Mouse (Mus musculus): Measurements from ENCODE around the gene Ptprk. TPM values are rescaled to one million over a fixed set of nuclear protein-coding genes. Genes with fewer than 3 reads are reported as not detected.

The Ptprk gene
- 10 to 100 TPM; 48.2 to 60.4 (median 53.9) TPM for total RNA-seq (2022)

DNA sequence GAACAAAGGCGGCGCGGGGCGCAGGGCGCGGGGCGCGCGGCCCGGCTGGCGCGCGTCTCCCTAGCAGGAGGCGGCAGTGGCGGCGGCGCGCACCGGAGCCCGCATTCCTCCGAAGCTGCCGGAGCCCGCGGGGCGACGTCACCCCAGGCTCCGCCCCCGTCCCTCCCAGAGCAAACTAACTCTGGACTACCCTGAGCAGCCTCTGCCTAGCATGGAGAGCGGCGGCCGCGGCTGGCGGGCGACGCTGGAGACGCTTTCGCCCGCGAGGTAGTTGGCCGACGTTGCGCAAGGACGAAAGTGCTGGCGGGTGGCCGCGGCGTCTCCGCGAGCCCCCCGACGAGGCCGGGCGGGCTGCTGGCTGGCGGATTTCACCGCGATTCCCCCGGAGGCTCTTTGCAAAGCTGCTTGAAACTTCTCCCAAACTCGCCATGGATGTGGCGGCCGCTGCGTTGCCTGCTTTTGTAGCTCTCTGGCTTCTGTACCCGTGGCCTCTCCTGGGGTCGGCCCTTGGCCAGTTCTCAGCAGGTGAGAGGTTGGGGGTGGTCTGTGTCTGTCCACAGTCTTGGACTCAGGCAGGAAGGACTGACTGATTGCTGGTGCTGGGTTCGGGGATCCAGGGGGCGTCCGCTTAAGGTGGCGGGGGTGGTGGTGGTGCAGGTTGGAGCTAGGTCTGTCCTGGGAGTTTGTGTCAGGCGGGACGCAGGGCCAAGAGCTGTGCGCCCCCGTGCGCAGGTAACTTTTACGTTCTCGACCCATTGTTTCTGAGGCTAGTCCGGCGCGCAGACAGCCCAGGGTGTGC, at the start of gene Ptprk:
TSS of gene Ptprk (plus strand) at position 168 of the 799 bp plus-strand sequence.
- DNase-seq (ENCODE audit: low spot score in 2 of 2), result peak; percentile 76 to 87

GRCm38 (mm10) chr10:28027791-28028190, 46.8 kb upstream of the Ptprk start:
- peak in 1 of 2 experiments; percentile 12 for DNase-seq (ENCODE audit: low spot score in 2 of 2)

DNA sequence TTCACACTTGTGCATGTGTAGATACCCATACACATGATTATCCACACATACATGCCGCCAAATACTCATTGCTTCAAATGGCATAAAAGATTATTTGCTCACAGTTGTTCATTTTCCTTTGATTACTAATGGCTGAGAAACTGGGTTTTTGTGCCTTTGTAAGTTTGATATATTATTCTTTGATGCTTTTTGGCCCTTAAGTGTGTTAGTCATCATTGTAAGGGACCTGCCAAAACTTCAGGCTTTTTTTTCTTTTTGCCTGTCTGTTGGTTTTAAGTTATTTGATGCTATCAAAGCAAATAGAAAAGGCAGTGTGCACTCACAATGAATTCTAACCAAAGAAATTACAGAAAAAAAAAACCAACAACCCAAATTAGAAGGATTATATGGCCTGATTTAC, 38.2 kb upstream of the Ptprk start:
- DNase-seq (ENCODE audit: low spot score in 2 of 2), result no peak

GRCm38 (mm10) chr10:28054764-28055163, 19.9 kb upstream of the Ptprk start:
- no peak for DNase-seq (ENCODE audit: low spot score in 2 of 2)

- DNase-seq (ENCODE audit: low spot score in 2 of 2), result no peak
These were observed 15.4 kb upstream of the Ptprk start for GRCm38 (mm10) chr10:28059222-28059621.

GRCm38 (mm10) chr10:28067997-28068396, 6.6 kb upstream of the Ptprk start:
- peak in 1 of 2 experiments; percentile 20 for DNase-seq (ENCODE audit: low spot score in 2 of 2)

GRCm38 (mm10) chr10:28073991-28074652, 498 bp upstream of the Ptprk start:
- peak; percentile 25 to 35 for DNase-seq (ENCODE audit: low spot score in 2 of 2)

GRCm38 (mm10) chr10:28075491-28076035, 943 bp downstream of the Ptprk start:
- DNase-seq (ENCODE audit: low spot score in 2 of 2), result peak in 1 of 2 experiments; percentile 21

GRCm38 (mm10) chr10:28076036-28076855, 1.6 kb downstream of the Ptprk start:
- DNase-seq (ENCODE audit: low spot score in 2 of 2), result no peak

DNA sequence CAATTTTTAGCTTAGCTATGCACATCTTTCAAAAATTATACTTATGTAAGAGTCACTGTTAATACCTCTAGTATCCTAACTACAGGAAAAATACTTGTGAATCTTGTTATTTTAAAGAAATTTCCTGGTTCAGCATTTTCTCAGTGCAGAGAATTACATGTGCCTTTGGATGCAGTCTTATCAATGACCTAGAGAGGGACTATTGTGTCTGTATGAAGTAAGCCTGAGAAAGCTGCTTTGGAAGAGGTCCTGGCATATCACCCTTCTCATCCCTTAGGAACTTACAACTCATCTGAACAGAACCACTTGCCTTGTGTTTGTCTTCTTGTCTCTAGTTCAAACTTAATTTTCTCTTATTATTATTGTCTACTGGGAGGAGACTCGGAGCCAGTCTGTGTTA, 3.6 kb downstream of the Ptprk start:
- no peak for DNase-seq (ENCODE audit: low spot score in 2 of 2)

GRCm38 (mm10) chr10:28081221-28081620, 6.6 kb downstream of the Ptprk start:
- no peak for DNase-seq (ENCODE audit: low spot score in 2 of 2)

GRCm38 (mm10) chr10:28083183-28083582, 8.6 kb downstream of the Ptprk start:
- DNase-seq (ENCODE audit: low spot score in 2 of 2), result no peak

DNA sequence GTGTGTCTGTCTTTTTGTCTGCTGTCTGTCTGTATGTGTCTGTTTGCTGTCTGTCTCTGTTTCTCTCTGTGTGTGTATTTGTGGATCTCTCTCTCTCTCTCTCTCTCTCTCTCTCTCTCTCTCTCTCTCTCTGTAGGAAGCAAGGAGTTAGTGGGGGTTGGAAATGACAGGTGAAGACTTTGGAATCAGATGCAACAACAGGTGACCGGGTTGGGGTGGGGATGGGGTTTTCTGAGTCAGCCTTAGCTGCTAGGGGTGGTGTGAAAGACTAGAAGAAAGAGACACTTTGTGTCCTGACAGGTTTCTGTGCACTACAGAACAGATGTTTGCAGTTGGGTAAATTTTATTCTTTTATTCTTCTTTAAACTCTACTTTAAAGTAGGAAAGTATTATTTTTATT, 9.0 kb downstream of the Ptprk start:
- DNase-seq (ENCODE audit: low spot score in 2 of 2), result no peak

DNA sequence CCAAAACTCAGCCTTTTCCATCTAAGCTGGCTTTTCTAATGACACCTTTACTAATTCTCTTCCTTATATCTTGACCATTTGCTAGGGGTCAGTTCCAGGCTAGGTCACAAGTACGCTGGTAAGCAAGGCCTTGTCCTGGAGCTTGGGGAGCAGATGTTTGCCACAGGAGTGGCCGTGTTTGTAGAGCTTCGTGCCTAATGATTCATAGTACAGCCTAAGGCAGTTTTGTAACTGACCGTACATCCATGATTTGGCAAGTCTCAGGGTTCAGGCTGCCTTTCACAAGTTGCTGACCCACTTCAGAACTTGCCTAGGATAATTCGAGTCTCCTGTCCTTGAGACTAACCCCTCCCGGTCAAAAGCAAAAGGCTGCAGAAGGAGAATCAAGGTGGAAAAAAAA, 12.7 kb downstream of the Ptprk start:
- no peak for DNase-seq (ENCODE audit: low spot score in 2 of 2)

DNA sequence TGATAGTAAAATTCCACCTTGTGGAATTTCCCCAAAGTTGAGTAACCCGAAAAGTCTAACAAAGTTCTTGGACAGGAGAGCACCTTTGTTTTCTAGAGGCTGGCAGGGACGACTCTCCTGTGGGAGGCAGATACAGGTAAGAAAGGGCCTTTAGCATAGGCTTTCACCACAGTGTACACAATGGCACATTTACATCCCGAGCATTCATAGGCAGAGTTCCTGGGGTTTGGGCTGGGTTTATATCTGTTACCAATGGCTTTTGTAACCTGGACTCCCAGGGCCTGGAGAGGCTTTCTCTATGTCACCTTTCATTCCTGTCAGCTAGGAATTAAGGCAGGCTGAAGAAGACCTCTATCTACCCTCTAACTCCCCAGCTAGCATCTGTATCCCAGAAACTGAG, 13.1 kb downstream of the Ptprk start:
- DNase-seq (ENCODE audit: low spot score in 2 of 2), result no peak

GRCm38 (mm10) chr10:28096007-28096406, 21.4 kb downstream of the Ptprk start:
- no peak for DNase-seq (ENCODE audit: low spot score in 2 of 2)

DNA sequence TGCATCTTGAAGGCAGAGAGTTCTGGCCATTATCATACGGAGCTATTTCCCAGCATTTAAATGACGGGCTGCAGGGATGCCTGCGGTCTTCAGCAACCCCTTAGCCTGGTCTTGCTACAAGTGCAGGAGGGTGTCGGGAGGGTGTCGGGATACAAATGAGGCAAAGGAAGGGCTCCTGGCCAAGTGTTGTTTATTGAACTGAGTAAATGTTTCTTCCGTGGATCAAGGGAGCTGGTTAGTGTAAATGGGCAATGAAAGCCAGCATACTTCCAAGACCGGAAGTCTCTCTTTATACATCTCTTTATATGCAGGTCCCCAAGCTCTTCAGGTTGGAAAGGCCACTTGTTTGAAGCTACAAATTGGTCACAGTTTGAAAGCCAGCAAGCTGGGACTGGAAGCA, 23.0 kb downstream of the Ptprk start:
- DNase-seq (ENCODE audit: low spot score in 2 of 2), result no peak

DNA sequence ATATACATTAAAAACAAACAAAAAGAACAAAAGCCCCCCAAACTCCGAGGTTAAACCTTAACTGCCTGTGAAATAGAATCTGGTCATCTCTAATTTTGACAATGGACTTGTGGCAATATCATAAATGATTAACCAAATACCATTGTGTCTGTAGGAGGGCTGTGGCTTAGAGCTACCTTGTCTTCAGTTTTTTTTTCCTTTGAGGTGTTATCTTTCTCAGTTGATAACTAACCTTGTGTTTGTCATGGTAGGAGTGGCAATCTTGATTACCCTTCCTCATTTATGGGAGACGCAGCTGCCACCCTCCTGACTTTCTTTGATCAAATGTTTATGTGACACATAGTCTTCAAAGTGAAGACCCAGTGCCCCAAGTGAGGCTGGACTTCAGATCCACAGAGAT, 24.3 kb downstream of the Ptprk start:
- no peak for DNase-seq (ENCODE audit: low spot score in 2 of 2)

- DNase-seq (ENCODE audit: low spot score in 2 of 2), result no peak
These were observed 28.8 kb downstream of the Ptprk start for GRCm38 (mm10) chr10:28103406-28103906.

- no peak for DNase-seq (ENCODE audit: low spot score in 2 of 2)
These were observed 29.3 kb downstream of the Ptprk start for GRCm38 (mm10) chr10:28103924-28104323.

DNA sequence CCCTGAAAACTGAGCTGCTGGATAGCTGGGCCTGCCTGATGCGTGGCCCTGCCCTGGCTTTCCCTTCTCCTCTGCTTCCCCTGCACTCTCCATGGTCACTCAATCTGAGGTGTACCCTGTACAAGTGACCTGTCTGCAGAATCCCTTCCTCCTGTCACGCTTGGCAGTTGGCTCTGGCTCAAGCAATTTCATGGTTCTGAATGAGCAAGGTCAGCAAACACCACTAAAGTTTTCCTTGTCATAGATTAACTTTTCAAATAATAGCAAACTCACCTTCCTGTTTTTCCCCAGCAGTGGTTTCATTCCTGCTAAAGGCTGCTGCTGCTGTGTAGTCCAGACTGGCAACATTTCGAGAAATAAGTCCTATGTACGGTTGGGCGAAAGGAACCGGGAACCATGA, 30.6 kb downstream of the Ptprk start:
- no peak for DNase-seq (ENCODE audit: low spot score in 2 of 2)

All from left cerebral cortex, adult 8-10 months (tissue).